Mouse (Mus musculus) CD4-positive, CD25-positive, alpha-beta regulatory T cell, adult 4 months (primary cell): ENCODE data around the gene Gpc2. TPM values are rescaled to one million over a fixed set of nuclear protein-coding genes. Genes with fewer than 3 reads are reported as not detected.

Experiments used
- ATAC-seq: one replicate; pipeline ENCODE4 v1.8.0; 2017
- polyA plus RNA-seq, 2 experiments: library from polyadenylated mRNA; unstranded; fragments of 100-300 nt; shearing (Covaris generic); gene quantifications; one replicate each; pipeline ENCODE4 v1.2.1; 2017

The Gpc2 gene
- polyA plus RNA-seq, 2 experiments from 2014 or later = 0.19 to 0.96 TPM

DNA sequence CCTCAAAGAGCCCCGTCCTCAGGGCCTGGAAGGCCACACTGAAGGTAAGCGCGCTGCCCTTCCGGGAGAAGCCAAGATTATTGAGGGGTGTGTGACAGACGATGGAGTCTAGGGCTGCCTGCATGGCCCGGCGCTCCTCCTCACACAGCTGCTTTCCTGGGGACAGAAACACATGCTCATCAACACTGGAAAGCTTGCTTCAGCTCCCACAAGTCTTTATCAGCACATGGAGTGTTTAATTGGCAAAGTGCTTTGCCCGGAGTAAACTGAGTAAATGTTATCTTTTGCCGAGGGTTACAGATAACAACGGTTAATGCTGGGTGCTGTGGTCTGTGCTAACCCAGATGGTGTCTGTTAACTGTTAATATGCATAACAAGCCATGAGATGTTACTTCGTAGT is 19.0 kb downstream of the Gpc2 start:
- no peak for ATAC-seq

DNA sequence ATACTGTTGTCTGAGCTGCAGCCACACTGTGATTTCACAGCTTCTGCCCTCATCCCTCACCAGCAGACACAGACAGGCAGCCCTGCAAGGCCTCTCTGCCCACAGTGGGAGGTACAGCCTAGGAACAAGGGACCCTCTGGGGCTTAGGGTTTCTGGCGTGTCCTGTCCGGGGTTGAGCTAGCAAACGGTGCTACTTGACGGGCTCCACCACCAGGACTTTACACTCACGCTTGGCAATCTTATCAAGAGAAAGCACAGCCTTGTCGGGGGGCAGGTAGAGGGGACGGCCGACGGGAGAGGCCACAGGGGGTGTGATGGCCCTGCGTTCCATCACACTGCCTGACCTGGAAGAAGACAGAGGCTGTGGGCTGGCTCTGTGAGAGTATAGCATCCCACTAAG is 19.8 kb downstream of the Gpc2 start:
- no peak for ATAC-seq

DNA sequence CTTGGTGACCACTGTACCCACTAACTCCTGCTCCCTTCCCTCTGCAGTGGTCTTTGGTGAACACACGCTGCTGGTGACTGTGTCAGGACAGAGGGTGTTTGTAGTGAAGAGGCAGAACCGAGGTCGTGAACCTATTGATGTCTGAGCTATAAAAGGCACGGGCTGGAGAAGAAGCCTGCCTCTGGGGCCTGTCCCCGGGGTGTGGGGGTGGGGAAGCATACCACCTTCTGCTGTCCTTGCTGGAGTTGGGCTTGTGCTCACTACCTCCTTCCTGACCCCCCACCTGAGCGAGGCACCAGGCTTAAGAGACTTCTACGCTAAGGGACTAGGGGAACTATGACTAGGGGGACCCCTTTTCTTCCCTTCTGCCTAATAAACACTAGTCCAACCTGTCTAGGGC is 20.8 kb downstream of the Gpc2 start:
- no peak for ATAC-seq

DNA sequence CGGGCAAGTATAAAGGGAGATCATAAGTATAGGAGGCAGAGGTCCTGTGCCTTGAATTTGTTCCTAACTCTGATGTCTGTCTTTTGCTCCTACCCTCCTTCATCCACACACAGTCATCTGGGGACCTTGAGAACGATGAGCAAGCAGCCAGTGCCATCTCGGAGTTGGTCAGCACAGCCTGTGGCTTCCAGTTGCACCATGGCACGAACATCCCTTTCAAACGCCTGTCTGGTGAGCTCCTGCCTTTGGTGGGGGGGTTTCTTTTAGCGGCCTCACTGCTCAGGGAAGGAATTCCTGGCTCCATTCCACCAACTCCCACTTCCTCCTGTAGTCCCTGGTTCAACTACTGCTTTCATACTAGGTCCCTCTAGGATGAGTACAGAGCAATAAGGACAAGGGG is 21.3 kb downstream of the Gpc2 start:
- no peak for ATAC-seq

DNA sequence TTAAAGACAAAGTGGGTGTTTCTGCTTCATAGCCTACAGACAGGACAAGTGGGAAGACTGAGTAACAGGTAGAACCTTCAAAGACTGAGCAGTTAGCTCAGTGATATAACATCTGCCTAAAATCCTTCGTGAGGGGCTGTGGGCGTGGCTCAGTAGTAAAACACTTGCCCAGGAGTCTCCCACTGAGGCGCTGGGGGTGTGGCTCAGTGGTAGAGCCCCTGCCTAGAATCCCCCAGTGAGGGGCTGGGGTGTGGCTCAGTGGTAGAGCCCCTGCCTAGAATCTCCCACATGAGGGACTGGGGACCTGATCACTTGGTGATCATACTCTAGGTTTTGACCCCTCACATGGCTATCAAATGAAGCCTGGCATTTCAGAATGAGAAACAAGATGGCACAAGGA is 21.7 kb downstream of the Gpc2 start:
- ATAC-seq = no peak

DNA sequence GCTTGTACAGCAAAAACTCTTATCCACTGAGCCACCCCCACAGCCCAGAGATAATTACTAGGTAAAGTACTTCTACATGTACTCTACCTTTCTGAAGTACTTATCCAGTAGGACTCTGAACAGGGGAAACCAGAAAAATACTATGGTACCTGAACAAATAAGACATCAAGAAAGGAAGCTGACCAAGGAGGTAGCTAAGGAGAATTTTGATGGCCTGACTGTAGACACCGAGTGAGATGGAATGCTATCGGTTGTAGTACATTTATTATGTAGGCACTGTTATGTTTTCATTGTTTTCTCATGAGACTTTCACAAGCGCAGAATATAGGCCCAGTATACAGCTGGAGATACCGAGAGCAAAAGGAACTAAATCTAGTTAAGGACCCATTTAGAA is 22.2 kb downstream of the Gpc2 start:
- no peak for ATAC-seq

DNA sequence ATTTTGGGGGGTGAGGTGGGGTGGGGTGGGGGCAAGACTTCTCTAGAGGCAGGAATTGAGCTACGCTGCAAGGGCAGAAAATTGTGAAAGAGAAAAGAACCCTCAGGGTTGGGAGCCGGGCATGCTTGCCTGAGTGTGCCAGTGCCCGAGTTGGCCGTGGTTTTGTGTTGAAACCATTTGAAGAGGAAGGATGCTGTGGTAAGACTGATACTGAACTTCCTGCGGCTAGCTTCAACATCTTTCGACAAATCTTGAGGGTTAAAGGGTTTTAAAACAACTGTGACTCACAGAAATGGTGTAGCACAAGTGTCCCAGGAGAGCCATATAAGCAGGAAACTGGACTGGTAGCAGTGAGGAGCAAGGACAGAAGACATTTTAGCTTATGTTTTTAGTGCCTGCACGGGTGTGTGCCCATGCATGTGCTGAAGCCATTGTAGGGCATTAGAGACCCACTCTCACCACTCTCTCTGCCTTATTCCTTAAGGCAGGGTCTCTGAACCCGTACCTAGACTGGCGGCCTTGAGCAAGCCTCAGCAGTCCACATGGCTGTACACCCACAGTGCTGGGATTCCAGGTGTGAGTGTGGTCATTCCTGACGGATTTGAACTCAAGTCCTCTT is 22.7 kb downstream of the Gpc2 start:
- ATAC-seq = peak; percentile 46

DNA sequence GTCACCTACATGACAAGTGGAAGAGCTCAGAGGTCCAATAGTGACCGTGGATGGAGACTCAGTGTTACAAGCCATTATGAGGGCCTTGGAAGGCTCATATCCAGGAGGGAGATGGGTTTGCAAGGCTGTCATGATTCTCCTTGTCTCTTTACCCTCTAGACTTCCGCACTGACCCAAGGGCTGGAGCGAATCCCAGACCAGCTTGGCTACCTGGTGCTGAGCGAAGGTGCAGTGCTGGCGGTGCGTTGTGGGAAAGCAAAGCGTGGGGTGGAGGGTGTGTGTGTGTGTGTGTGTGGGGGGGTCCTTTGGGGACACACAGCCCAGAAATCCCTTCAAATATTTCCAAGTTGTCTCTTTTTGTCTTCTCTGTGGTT is 23.7 kb downstream of the Gpc2 start:
- no peak for ATAC-seq

DNA sequence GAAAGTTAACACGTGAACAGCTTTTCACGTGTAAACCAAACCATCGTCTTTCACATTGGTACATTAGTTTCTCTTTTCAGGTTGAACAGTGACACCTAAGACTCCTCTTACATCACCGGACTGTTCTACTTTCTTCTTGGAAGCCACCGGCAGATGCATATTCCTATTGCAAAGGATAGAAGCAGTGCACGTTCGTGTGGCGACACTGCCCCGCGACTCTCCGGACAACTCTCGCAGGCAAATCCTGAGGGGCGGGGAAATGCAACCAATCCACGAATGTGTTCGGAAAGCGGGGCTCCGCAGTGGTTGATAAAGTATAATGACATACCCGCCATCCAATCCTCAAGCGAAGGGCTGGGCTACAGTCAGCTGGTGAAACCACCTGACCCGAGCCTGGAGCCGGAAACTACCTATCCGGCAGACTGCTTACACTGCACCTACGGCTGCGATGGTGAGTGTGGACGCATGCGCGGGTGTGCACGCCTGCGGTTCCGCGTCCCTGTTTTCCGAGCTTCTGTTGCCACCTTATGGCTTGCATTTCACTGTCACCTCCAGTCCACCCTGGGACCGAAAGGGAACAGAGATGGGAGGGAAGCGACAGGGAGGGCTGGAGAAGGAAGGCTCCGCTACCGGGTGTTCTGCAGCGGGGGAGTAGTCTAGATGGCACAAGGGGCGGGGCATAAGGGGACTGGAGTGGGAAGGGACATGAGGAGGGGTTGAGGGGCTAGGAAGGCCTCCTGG is 24.3 kb downstream of the Gpc2 start, which contains the start of gene Lamtor4:
Lamtor4 (plus strand) TSS at position 130 of the 741 bp plus-strand sequence.
- peak; percentile 96 for ATAC-seq

DNA sequence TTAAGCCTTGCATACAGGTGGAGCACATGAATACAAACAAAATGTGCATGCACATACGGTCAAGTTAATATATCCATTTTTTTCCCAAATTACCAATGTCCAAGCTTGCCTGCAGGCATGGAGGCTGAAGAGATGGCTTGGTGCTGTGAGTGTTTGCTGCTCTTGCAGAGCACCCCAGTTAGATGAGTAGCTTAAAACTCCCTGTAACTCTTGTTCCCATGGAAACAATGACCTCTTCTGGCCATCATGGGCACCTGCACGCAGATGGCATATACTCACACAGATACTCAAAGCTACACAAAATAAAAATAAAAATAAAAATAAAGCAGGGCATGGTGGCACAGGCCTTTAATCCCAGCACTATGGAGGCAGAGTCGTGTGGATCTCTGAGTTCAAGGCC is 26.7 kb downstream of the Gpc2 start:
- no peak for ATAC-seq

DNA sequence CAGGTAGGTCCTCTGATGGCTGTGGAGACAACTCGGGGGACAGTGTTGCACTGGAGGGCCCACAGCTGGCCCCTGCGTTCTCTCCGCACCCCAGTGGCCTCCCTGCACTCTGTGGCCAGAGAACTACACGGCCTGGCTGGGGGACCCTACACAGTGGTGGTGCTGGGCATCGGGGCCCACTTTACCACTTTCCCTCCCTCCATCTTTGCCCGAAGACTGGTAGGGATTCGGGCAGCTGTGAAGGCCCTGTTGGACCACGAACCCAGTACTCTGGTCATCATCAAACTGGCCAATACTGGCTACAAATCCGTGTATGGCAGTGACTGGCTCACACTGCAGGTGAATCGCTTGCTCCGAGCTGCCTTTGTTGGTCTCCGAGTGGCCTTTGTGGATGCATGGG is 28.7 kb downstream of the Gpc2 start:
- no peak for ATAC-seq

DNA sequence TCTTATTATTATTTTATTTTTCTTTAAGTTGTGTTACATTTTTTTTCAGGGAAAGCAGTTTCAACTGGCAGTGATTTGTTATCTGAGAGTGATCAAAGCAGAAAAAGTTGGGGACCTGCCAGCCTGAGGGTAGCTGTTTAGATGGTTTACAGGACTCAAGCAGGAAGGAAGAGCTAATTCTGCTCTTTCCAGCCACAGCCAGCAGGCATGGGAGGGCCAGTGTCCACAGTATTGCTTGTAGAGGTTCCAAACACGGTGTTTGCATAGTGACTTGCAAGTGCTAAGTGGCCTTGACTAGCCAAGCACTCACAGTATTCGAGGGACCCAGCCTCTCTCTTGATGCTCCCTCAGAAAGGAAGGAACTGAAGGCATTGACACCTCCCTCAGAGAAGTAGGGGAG is 38.3 kb downstream of the Gpc2 start:
- no peak for ATAC-seq

DNA sequence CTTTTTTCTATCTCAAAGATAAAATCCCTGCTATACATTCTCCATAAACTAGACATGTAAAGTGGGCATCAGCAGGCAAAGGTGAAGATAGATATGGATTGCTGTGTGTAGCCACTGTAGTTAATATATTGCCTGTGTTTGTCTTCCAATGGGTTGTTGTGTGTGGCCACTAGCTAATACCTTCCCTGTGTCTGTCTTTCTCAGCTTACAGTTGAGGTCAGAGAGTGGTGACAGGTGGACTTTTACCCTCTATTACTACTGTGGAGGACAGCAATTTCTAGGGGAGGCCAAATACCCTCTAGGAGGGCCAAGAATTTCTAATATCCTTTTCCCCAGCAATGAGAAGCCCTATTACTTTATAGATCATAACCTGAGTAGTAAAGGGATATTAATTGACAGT is 45.6 kb downstream of the Gpc2 start:
- no peak for ATAC-seq

DNA sequence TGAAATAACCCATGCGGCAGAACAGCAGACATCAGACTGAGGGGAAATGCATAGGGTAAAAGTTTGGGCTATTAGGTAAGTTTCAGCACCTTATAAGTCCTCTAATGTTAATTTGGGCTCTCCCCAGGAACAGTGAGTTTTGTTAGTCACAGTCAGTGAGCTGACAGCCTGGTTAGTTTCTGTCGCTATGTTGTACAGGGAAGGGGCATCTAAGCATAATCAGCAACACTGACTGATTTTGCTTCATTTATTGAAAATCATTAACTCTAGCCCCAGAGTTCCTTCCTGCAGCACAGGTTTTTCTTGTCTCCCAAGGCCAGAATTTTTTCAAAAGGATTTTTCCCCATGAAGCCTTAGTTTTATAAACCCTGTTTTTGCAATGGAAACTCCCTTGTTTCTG is 46.0 kb downstream of the Gpc2 start:
- ATAC-seq = no peak

DNA sequence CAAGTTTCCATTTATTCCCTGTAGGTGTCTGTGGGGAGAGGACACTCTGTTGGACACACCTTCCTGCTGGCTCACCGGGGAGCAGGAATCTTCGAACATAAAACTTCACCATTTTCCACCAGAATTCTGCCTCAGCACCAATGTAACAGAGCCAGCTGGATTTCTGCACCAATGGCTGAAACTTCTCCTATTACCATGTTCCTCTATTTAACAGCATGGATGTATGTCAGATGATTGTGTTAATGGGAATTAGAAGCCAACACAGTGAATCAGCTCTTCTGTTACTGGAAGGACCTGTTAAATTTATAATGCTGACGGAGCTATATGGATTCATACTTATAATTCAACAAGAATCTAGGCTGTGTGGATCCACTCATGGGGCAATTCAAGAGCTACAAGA is 50.3 kb downstream of the Gpc2 start:
- ATAC-seq = no peak

DNA sequence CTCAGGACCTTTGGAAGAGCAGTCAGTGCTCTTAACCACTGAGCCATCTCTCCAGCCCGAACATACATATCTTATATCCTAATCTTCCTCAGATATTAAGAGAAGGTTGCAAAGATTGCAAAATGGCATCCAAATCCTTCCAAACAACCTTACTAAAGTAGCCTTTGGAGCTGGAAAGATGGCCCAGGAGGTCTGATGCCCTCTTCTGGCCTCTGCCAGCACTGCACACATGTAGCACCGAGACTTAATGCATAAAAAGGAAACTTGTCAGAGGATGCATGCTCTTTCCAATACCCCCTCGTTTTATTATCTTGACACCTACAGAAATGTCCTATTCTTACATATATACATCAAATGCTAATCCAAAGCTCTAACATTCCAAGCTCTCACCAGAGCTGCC is 51.8 kb downstream of the Gpc2 start:
- no peak for ATAC-seq

DNA sequence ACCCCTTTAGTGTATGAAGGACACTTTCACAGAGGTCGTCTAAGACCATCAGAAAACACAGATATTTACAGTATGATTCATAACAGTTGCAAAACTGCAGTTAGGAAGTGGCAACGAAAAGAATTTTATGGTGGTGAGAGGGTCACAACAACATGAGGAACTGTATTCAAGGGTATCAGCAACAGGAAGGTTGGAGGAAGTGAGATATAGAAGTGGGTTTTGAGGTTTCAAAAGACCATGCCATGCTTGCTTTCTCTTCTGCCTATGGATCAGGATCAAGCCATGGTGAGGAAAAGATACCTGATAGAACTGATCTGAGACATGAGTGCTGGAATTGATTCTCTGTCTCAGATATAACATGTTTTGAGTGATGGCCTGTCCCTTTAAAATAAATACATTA is 52.4 kb downstream of the Gpc2 start:
- ATAC-seq = no peak

DNA sequence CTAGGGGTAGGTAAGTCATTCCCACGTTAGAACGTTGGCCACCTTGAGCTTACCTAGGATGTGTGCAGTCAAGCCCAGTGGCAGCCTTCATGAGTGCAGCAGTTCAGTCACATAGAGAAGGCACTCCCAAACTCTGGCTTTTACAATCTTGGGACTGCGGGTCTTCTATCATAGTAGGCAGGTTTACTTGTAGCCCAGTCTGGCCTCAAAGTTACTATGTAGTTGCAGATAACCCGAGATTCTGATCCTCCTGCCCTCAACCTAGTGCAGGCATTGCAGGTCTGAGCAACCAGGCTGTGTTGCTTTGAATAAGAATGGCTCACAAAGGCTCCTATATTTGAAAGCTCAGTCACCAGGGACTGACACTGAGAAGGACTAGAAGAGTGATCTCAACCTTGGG is 53.3 kb downstream of the Gpc2 start:
- no peak for ATAC-seq

DNA sequence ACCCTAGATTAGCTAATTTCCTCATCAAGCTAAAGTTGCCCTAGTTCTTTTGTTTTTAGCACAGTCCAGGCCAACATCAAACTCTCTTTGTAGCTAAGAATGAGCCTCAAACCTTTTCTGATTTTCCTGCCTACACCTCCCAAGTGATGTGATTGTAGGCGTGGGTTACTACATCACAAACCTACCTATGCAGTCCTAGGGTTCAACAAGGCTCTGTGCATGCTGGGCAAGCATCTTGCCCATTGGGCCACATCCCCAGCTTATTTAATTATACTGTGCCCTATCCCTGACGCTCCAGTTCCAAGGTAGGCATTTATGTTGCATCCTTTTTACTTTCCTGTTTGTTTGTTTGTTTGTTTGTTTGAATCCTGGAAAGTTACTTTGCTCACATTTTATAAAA is 54.1 kb downstream of the Gpc2 start, which contains the start of gene Nxpe5:
Nxpe5 (plus strand) TSS at position 199 of the 400 bp plus-strand sequence.
- ATAC-seq = no peak

Other genes with a start within 250 kb of the Gpc2 start
- gene Smok3c, start 226.8 kb downstream of the Gpc2 start, polyA plus RNA-seq = not detected
- gene Zkscan1, start 194.9 kb downstream of the Gpc2 start, polyA plus RNA-seq = 10 to 100 TPM in 1 of 2 experiments, 1 to 10 TPM in 1; 9.2 to 13.0 TPM
- 10 to 100 TPM; 22.8 TPM for gene Zscan21, start 163.1 kb downstream of the Gpc2 start, polyA plus RNA-seq
- 10 to 100 TPM; 10.6 to 20.3 TPM for gene Zfp113, start 124.3 kb downstream of the Gpc2 start, polyA plus RNA-seq
- gene Cops6, start 118.9 kb downstream of the Gpc2 start, polyA plus RNA-seq = 100 to 1,000 TPM; 184 to 231 TPM
- 1 to 10 TPM; 5.3 to 6.1 TPM for gene Ap4m1, start 108.0 kb downstream of the Gpc2 start, polyA plus RNA-seq
- 10 to 100 TPM; 47.6 to 74.5 TPM for gene Mcm7, start 107.6 kb downstream of the Gpc2 start, polyA plus RNA-seq
- 10 to 100 TPM; 60.5 to 73.4 TPM for gene Taf6, start 92.6 kb downstream of the Gpc2 start, polyA plus RNA-seq
- gene Cnpy4, start 92.5 kb downstream of the Gpc2 start, polyA plus RNA-seq = 10 to 100 TPM; 42.2 to 61.8 TPM
- not detected for gene Mblac1, start 85.7 kb downstream of the Gpc2 start, polyA plus RNA-seq
- gene Nxpe5, start 54.1 kb downstream of the Gpc2 start, polyA plus RNA-seq = under 1 TPM in 1 of 2 experiments, not detected in 1; 0.31 TPM
- 100 to 1,000 TPM; 111 to 120 TPM for gene Lamtor4, start 24.5 kb downstream of the Gpc2 start, polyA plus RNA-seq
- 1 to 10 TPM; 2.7 to 4.4 TPM for gene BC037034, start 16.0 kb downstream of the Gpc2 start, polyA plus RNA-seq
- under 1 TPM in 1 of 2 experiments, not detected in 1; 0.77 TPM for gene Gal3st4, start 7.2 kb downstream of the Gpc2 start, polyA plus RNA-seq
- not detected for gene Gm43720, start within 50 bp of the Gpc2 start, polyA plus RNA-seq
- gene Stag3, start 235 bp upstream of the Gpc2 start, polyA plus RNA-seq = under 1 TPM in 1 of 2 experiments, not detected in 1; 0.70 TPM
- gene Pvrig, start 62.0 kb upstream of the Gpc2 start, polyA plus RNA-seq = 10 to 100 TPM; 12.0 to 12.9 TPM
- gene Zfp157, start 161.5 kb upstream of the Gpc2 start, polyA plus RNA-seq = 10 to 100 TPM; 17.5 to 19.9 TPM